Mouse (Mus musculus) large intestine, adult 2 months (tissue): ENCODE measurements around the gene Akap13. TPM values are rescaled to one million over a fixed set of nuclear protein-coding genes. Genes with fewer than 3 reads are reported as not detected.

Source experiments
- DNase-seq: peaks from one replicate; pipeline ENCODE4 v3.0.0-alpha.2; 2012; ENCODE audit warnings: low read depth, low spot score
- WGBS: fragments of 180-500 bp; shearing (Covaris S2); methylation state at CpG from one replicate; pipeline ENCODE4 v1.1.7; 2018; 5-methylcytosine and 5-hydroxymethylcytosine counted together
- polyA plus RNA-seq: library from polyadenylated mRNA; depleted of rRNA; stranded (reverse); fragments of >200 nt; gene quantifications from 2 replicates; pipeline ENCODE4 v1.2.3, GENCODE M21; 2012

Akap13 gene
- polyA plus RNA-seq, 1 experiment: 14.0 TPM

GRCm38 (mm10) chr7:75441947-75442346 is 13.4 kb upstream of the Akap13 start:
- 60% methylated on average over 2 of the region's 2 CpGs for WGBS
- DNase-seq: no peak

DNA sequence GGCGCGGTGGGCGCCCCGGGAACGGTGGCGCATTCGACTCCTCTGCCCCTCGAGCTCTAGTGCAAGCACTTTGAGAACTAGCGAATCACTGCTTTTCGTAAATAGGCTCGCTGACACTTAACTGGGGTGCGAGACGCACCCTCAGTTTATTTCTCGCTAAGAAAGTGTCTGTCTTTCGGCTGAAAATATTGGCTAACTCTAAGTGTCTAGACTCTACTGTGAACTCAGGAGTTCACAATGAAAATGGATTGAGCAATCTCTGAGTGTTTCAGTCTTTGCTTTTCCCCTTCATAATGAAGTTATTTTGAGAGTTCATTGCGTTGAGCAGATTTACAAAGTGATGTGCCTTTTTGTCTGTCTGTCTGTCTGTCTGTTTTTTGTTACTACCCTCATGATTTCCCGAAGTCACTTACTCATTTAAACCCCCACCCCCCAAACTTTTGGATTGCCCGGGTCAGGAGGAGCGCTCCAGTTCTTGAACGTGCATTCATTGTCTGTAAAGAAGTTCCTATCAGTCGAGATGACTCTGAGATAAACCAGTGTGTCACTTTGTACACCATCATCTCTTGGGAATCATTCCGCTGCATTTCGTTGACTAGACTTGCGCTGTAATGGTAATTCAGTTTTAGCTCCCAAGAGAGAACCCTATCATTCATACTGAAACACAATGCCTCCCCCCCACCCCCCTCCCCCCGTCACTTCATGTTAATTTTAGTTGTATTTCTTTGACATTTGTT is 986 bp downstream of the Akap13 start:
- DNase-seq: no peak
- WGBS: 4% methylated on average over 25 of the region's 25 CpGs

DNA sequence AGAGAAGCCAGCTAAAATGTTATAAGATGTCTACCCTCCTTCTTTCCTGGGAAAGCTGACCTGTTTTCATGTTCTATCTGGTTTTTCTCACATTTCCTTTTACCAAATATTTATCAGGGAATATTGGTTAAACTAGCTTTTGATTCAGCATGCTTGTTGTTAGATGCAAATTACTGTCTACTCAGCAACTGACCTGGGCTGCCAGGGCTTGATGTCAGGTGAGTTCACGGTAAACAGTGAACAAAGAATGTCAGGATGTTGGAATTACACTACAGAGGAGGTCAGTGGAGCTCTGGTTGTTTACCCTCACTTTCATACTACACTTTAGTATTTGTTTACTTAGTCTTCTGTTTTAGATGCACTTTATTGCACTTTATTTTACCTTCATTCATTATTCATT is 5.0 kb downstream of the Akap13 start:
- WGBS: 20% methylated on average over 1 of the region's 1 CpGs
- no peak for DNase-seq

- no peak for DNase-seq
These were observed 8.3 kb downstream of the Akap13 start for GRCm38 (mm10) chr7:75463579-75464162.

DNA sequence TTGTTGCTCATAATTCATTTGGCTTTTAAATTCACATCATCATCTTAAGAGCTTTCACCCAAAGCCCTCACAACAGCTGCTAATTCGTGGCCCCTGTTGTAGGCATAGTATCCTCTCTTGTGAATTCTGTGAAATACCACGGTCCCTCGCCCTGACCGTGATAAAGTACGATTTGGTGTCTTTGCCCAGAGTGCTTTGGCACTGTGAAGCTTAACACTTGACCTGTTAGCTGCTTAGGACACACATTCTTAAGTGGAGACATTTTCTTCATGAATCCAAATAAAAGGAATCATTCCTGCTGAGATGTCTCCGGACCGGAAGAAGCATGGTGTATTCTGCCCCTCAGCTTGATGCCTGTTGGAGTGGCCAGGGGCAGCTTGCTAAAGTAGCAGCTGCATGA is 12.5 kb downstream of the Akap13 start:
- 84% methylated on average over 7 of the region's 7 CpGs for WGBS
- DNase-seq: no peak

- 74% methylated on average over 7 of the region's 7 CpGs for WGBS
These were observed 15.1 kb downstream of the Akap13 start for GRCm38 (mm10) chr7:75470318-75470925.

DNA sequence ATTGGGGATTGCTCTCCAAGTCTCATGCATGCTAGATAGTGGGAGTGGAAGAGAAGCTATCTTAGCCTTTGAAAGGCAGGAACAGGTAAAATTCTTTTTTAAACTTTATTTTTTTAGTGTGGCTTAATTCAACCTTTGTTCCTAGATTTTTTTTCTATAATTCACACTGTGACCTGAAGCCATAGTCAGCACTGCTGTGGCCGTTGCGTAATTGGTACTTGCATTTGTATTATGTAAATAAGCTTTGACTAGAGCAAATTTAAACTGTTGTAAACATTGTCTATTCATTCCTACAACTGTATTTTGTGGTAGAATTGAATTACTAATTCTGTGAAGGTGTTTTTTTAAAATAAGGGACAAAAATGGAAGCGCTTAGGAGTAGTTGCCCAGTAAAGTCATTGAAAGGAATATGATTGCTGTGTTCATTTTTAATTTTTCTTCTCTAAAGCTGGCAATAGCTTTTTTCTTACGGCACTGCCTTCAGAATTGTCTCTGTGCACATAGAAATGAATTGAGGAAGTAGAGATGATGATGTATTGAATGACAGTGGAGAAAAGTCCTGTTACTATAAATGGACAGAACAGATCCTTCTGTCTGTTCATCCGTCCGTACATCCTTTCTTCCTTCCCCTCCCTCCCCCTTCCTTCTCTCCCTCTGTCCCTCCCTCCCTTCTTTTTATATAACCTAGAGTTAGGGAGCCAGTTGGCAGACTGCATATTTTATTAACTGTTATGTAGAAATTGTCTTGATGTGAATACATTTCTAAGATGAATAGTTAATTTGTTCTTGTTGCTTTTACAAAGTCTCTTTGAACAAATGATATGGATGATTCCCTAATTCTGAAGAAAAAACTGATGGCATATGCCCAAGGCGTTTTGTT is 17.2 kb downstream of the Akap13 start:
- WGBS: 51% methylated on average over 7 of the region's 7 CpGs
- no peak for DNase-seq

More at GRCm38 (mm10) chr7:75470318-75470925, 15.1 kb downstream of the Akap13 start:
- no peak for DNase-seq

DNA sequence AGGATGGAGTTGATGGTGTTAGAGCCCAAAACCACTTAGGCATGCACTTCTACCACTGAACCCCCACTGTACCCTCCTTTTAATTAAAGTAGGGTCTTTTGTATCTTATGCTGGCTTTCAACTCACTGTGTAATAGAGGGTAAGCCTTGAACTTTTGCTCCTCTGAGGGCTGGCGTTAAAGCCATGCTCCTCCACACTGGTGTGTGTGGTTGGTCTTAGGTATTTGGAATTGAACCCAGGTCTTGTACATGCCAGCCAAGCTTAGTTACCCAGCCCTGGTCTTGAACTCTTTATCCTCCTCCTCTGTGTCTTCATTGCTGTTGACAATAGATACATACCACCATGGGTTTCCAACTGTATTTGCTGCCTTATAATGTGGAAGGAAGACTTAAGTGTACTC is 18.0 kb downstream of the Akap13 start:
- 100% methylated on average over 1 of the region's 1 CpGs for WGBS
- DNase-seq: no peak

DNA sequence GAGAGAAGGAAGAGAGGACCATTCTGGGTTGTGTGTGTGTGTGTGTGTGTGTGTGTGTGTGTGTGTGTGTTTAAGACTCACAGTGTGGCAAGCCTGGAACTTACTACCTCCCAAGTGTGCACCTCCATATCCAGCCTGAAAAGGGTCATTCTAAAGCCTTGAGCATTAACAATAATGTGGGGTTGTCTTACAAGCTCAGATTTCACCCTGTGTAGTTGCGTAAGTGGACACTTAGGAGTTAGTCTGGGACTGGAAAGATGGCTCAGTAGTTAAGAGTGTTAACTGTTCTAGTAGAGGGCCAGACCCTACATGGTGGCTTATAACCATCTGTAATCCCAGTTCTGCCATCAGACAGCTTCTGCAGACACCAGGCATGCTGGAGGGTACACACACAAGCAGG is 18.7 kb downstream of the Akap13 start:
- no peak for DNase-seq
- 91% methylated on average over 1 of the region's 1 CpGs for WGBS

DNA sequence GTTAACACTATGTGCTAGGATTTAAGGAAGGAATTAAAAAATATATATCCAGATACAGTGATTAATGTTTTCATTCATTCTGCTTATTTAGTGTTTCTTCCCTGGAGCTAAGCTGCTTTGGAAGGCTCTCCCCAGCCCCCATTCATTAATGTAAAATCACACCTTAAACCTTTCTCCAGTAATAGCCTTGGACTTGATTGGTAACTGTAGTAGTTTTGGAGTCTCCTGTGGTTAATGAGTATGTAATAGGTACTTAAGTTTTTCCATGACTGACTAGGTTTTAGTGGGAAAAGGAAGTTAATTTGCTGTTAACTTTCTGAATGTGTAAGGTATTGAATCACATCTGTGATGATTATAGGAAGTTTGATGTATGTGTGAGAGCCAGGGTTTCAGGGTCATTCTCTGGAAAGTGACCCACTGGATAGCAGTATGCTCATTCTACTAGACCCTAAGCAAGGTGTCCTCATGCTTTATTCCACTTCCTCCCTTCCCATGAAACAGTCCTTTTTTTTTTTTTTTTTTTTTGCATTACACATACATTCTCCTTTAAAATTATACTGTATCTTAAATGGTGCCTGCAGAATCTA is 19.3 kb downstream of the Akap13 start:
- DNase-seq: no peak

GRCm38 (mm10) chr7:75478060-75478459 is 22.7 kb downstream of the Akap13 start:
- no peak for DNase-seq
- 91% methylated on average over 2 of the region's 2 CpGs for WGBS

GRCm38 (mm10) chr7:75480721-75481426 is 25.5 kb downstream of the Akap13 start:
- 39% methylated on average over 6 of the region's 6 CpGs for WGBS
- DNase-seq: peak; percentile 64

DNA sequence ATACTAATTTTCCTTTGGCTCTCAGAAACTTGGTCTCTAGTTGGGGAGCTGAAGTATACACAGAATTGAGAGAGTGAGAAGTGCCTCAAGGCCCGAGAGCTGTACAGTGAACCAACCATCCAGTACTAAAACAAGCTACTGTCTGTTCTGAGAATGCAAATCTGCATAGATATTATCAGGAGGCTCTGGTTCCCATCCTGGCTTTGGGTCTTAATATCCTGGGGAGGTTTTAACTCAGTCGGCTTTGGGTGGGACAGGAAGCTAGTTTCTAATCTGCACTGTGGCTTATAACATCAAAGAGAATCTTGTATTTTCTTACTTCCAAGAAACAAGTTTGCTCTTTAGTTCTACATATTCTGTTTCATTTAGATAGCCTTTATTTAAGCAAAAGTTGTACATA is 30.7 kb downstream of the Akap13 start:
- 71% methylated on average over 2 of the region's 2 CpGs for WGBS
- DNase-seq: no peak

DNA sequence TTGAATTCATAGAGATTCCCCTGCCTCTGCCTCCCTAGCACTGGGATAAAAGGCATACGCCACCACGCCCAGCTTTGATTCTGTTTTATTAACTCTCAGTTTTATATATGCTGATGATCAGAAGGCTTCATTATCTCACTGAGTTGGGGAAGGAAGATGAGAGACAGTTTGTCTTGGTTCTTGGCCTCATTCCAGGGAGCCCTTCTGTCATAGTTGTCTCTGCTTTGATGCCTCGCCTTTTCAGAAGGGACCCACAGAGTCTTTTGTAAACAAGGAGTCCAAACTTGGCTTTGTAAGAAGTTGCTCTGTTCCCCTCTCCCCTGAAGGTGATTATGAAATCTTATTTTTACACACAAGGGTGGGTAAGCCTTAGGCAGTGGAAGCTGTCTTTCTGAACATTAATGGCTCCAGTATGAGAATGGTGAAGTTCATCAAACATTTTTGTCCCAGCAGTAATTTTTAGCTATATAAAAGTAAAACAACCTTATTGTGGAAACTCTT is 40.7 kb downstream of the Akap13 start:
- no peak for DNase-seq
- WGBS: 78% methylated on average over 3 of the region's 3 CpGs

GRCm38 (mm10) chr7:75498627-75499026 is 43.3 kb downstream of the Akap13 start:
- WGBS: 7% methylated on average over 5 of the region's 5 CpGs
- no peak for DNase-seq

- 75% methylated on average over 7 of the region's 7 CpGs for WGBS
- no peak for DNase-seq
These were observed 43.9 kb downstream of the Akap13 start for GRCm38 (mm10) chr7:75499271-75499670.

GRCm38 (mm10) chr7:75500164-75500563 is 44.8 kb downstream of the Akap13 start:
- no peak for DNase-seq
- WGBS: 90% methylated on average over 4 of the region's 4 CpGs

DNA sequence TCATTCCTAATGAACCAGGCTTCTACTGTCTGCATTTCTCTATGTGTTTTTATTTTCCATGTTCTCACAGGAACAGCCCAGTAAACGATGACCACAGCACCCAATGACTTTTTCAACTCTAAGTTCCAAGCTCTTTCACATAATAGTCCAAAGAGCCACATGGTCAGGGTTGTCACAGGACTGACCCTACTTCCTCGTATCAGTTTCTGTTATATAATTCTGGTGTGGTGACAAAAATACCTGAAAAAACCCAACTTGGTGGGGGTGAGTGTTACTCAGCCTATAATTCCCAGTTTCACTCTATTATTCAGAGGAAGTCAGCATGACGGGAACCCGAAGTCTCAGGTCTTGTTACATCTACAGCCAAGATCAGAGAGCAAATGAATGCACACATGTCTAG is 45.5 kb downstream of the Akap13 start:
- WGBS: 80% methylated on average over 4 of the region's 4 CpGs
- no peak for DNase-seq

DNA sequence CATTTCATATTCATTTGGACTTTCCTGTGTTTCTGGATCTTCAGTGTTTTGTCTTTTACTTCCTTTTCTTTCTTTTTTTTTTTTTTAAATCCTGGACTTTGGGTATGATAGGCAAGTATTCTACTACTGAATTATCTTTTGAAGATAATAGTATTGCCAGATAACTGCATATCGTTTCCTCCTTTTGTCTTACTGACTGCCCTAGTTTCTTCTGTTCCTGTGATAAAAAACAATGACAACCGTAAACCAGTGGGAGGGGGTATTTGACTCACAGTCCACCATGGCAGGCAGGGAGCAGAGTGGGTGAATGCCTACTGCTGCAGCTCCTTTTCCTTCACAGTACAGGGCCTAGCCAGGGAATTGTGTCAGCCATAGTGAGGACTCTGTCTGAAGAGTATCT is 49.2 kb downstream of the Akap13 start:
- DNase-seq: no peak
- WGBS: 66% methylated on average over 2 of the region's 2 CpGs
